Mouse (Mus musculus): ENCODE data around the gene Icmt. TPM values are rescaled to one million over a fixed set of nuclear protein-coding genes. Genes with fewer than 3 reads are reported as not detected.

Icmt gene
- polyA plus RNA-seq, 1 experiment from 2014 or later, result 26.7 TPM

GRCm38 (mm10) chr4:152288398-152288945 lies 8.6 kb upstream of the Icmt start:
- 38% methylated on average over 18 of the region's 18 CpGs for WGBS
- peaks cover 26% of the 10 kb centered on the region for H3K4me1 ChIP-seq
- ATAC-seq (ENCODE audit: insufficient number of reproducible peaks, low FRiP score, low TSS enrichment, low read depth), result no peak

GRCm38 (mm10) chr4:152290385-152290784 lies 6.6 kb upstream of the Icmt start:
- Histone ChIP-seq H3K27ac (replicated peaks) (no peak overlapping the region), H3K4me3 (replicated peaks) (peak overlapping the region; percentile 25), H3K4me2 (replicated peaks) (peak overlapping the region; percentile 44), H3K4me1 (peaks cover 24% of the 10 kb centered on the region), H3K9ac (no peak overlapping the region), H3K9me3 (replicated peaks) (no peaks in the 10 kb centered on the region), H3K36me3 (no peaks in the 10 kb centered on the region), H3K27me3 (peaks cover 90% of the 10 kb centered on the region)
- WGBS, result under 1% methylated on average over 38 of the region's 39 CpGs
- ATAC-seq (ENCODE audit: insufficient number of reproducible peaks, low FRiP score, low TSS enrichment, low read depth), result no peak

More at GRCm38 (mm10) chr4:152288398-152288945, 8.6 kb upstream of the Icmt start:
- Histone ChIP-seq H3K9me3 (replicated peaks) (no peaks in the 10 kb centered on the region), H3K4me3 (replicated peaks) (no peak overlapping the region), H3K4me2 (replicated peaks) (no peak overlapping the region), H3K36me3 (no peaks in the 10 kb centered on the region), H3K9ac (no peak overlapping the region), H3K27me3 (peaks cover 92% of the 10 kb centered on the region), H3K27ac (replicated peaks) (no peak overlapping the region)

- Histone ChIP-seq H3K4me2 (replicated peaks) (peak overlapping the region; percentile 44), H3K9ac (no peak overlapping the region), H3K36me3 (no peaks in the 10 kb centered on the region), H3K4me3 (replicated peaks) (peak overlapping the region; percentile 25; the same call in 1 of the 2 replicates), H3K4me1 (peaks cover 28% of the 10 kb centered on the region), H3K9me3 (replicated peaks) (no peaks in the 10 kb centered on the region), H3K27ac (replicated peaks) (no peak overlapping the region), H3K27me3 (peaks cover 90% of the 10 kb centered on the region)
- 12% methylated on average over 11 of the region's 11 CpGs for whole genome bisulfite sequencing
- no peak for ATAC-seq (ENCODE audit: insufficient number of reproducible peaks, low FRiP score, low TSS enrichment, low read depth)
These were observed 6.0 kb upstream of the Icmt start for GRCm38 (mm10) chr4:152290991-152291390.

DNA sequence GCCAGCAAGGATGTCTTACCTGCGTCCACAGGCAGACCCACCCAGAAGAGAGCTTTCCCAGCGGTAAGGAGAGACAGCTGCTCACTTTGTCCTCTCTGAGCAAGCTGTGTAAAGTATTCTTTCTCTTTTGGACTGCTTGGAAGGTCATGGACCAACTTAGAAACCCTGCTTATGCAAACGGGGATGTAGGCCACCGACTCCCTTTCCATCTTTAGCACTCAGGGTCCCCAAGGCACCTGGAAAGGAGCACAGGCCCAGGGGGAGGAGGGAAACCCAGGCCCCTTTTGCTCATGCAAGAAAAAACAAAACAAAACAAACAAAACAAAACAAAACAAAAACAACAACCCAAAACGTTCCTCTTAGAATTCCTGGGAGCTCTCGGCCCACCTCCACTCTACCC lies 5.5 kb upstream of the Icmt start, which contains the start of gene Hes3:
Hes3 (minus strand) TSS at position 101 of the 400 bp plus-strand sequence.
- WGBS, result 22% methylated on average over 6 of the region's 6 CpGs
- Histone ChIP-seq H3K4me2 (replicated peaks) (peak within 1 kb of the TSS; percentile 44), H3K27me3 (peaks cover 84% of the 10 kb centered on the region), H3K9me3 (replicated peaks) (no peaks in the 10 kb centered on the region), H3K36me3 (no peaks in the 10 kb centered on the region), H3K27ac (replicated peaks) (no peak within 1 kb of the TSS), H3K4me1 (peaks cover 25% of the 10 kb centered on the region), H3K9ac (no peak within 1 kb of the TSS), H3K4me3 (replicated peaks) (peak within 1 kb of the TSS; percentile 25)
- ATAC-seq (ENCODE audit: insufficient number of reproducible peaks, low FRiP score, low TSS enrichment, low read depth), result no peak

- no peak overlapping the region for H3K4me2 ChIP-seq (replicated peaks)
- 27% methylated on average over 12 of the region's 12 CpGs for WGBS
- no peak overlapping the region for H3K9ac ChIP-seq
- no peak overlapping the region for H3K4me3 ChIP-seq (replicated peaks)
- no peak for ATAC-seq (ENCODE audit: insufficient number of reproducible peaks, low FRiP score, low TSS enrichment, low read depth)
- no peaks in the 10 kb centered on the region for H3K36me3 ChIP-seq
- peaks cover 23% of the 10 kb centered on the region for H3K4me1 ChIP-seq
- no peaks in the 10 kb centered on the region for H3K9me3 ChIP-seq (replicated peaks)
- peaks cover 78% of the 10 kb centered on the region for H3K27me3 ChIP-seq
- H3K27ac ChIP-seq (replicated peaks), result no peak overlapping the region
These were observed 4.8 kb upstream of the Icmt start for GRCm38 (mm10) chr4:152292102-152292765.

- Histone ChIP-seq H3K9me3 (replicated peaks) (no peaks in the 10 kb centered on the region), H3K4me1 (peaks cover 39% of the 10 kb centered on the region), H3K27me3 (peaks cover 62% of the 10 kb centered on the region), H3K27ac (replicated peaks) (no peak overlapping the region), H3K4me3 (replicated peaks) (no peak overlapping the region), H3K4me2 (replicated peaks) (no peak overlapping the region), H3K9ac (no peak overlapping the region), H3K36me3 (0 out of 2 replicates have a peak, but pooled peaks cover under 1% of the 10 kb centered on the region)
- ATAC-seq (ENCODE audit: insufficient number of reproducible peaks, low FRiP score, low TSS enrichment, low read depth), result no peak
- 43% methylated on average over 10 of the region's 10 CpGs for WGBS
These were observed 2.7 kb upstream of the Icmt start for GRCm38 (mm10) chr4:152294188-152294929.

GRCm38 (mm10) chr4:152295916-152296315 lies 1.1 kb upstream of the Icmt start:
- Histone ChIP-seq H3K4me3 (replicated peaks) (no peak overlapping the region), H3K9me3 (replicated peaks) (no peaks in the 10 kb centered on the region), H3K36me3 (peaks cover 16% of the 10 kb centered on the region), H3K9ac (no peak overlapping the region), H3K4me2 (replicated peaks) (no peak overlapping the region), H3K27ac (replicated peaks) (0 out of 2 replicates have a peak overlapping the region, but pooled peaks have one; percentile 22), H3K27me3 (peaks cover 48% of the 10 kb centered on the region), H3K4me1 (peaks cover 29% of the 10 kb centered on the region)
- WGBS, result 23% methylated on average over 4 of the region's 4 CpGs
- ATAC-seq (ENCODE audit: insufficient number of reproducible peaks, low FRiP score, low TSS enrichment, low read depth), result no peak

DNA sequence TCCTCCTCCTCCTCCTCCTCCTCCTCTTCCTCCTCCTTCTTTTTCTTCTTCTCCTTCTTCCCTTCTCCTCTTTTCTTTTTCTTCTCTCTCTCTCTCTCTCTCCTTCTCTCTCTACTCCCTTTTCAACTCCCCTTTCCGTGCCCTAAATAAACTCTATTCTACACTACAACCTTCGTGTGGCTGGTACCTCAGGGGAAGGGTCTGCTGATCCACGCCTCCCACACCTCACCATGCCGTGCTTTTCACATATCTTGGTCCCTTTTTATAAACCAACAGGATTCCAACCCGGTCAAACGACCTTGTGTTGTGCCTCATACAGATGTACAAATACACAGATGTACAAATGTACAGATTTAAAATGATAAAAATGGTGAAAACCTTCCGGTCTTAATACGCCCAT lies 656 bp upstream of the Icmt start:
- Histone ChIP-seq H3K4me1 (peaks cover 27% of the 10 kb centered on the region), H3K27me3 (peaks cover 43% of the 10 kb centered on the region), H3K4me3 (replicated peaks) (peak overlapping the region; percentile 97), H3K9ac (peak overlapping the region; percentile 59; the same call in 1 of the 2 replicates), H3K4me2 (replicated peaks) (peak overlapping the region; percentile 93), H3K36me3 (peaks cover 19% of the 10 kb centered on the region), H3K27ac (replicated peaks) (peak overlapping the region; percentile 81; the same call in 1 of the 2 replicates), H3K9me3 (replicated peaks) (no peaks in the 10 kb centered on the region)
- WGBS, result 11% methylated on average over 8 of the region's 8 CpGs
- no peak for ATAC-seq (ENCODE audit: insufficient number of reproducible peaks, low FRiP score, low TSS enrichment, low read depth)

- Histone ChIP-seq H3K36me3 (peaks cover 43% of the 10 kb centered on the region), H3K4me1 (peaks cover 27% of the 10 kb centered on the region), H3K4me3 (replicated peaks) (peak overlapping the region; percentile 97; the same call in 1 of the 2 replicates), H3K27ac (replicated peaks) (no peak overlapping the region), H3K9me3 (replicated peaks) (no peaks in the 10 kb centered on the region), H3K27me3 (peaks cover 19% of the 10 kb centered on the region), H3K4me2 (replicated peaks) (peak overlapping the region; percentile 93), H3K9ac (no peak overlapping the region)
- ATAC-seq (ENCODE audit: insufficient number of reproducible peaks, low FRiP score, low TSS enrichment, low read depth), result no peak
- 71% methylated on average over 14 of the region's 14 CpGs for WGBS
These were observed 1.8 kb downstream of the Icmt start for GRCm38 (mm10) chr4:152298836-152299235.

GRCm38 (mm10) chr4:152300375-152300774 lies 3.3 kb downstream of the Icmt start:
- Histone ChIP-seq H3K4me2 (replicated peaks) (no peak overlapping the region), H3K9me3 (replicated peaks) (no peaks in the 10 kb centered on the region), H3K4me1 (peaks cover 26% of the 10 kb centered on the region), H3K9ac (no peak overlapping the region), H3K27ac (replicated peaks) (no peak overlapping the region), H3K4me3 (replicated peaks) (no peak overlapping the region), H3K36me3 (peaks cover 53% of the 10 kb centered on the region), H3K27me3 (peaks cover 6% of the 10 kb centered on the region; the same call in 1 of the 2 replicates)
- WGBS, result 92% methylated on average over 8 of the region's 8 CpGs
- no peak for ATAC-seq (ENCODE audit: insufficient number of reproducible peaks, low FRiP score, low TSS enrichment, low read depth)

- Histone ChIP-seq H3K36me3 (peaks cover 60% of the 10 kb centered on the region), H3K4me3 (replicated peaks) (no peak overlapping the region), H3K9ac (no peak overlapping the region), H3K27ac (replicated peaks) (no peak overlapping the region), H3K9me3 (replicated peaks) (no peaks in the 10 kb centered on the region), H3K4me2 (replicated peaks) (no peak overlapping the region), H3K4me1 (peaks cover 15% of the 10 kb centered on the region), H3K27me3 (no peaks in the 10 kb centered on the region)
- WGBS, result 75% methylated on average over 11 of the region's 11 CpGs
- no peak for ATAC-seq (ENCODE audit: insufficient number of reproducible peaks, low FRiP score, low TSS enrichment, low read depth)
These were observed 5.0 kb downstream of the Icmt start for GRCm38 (mm10) chr4:152302012-152302411.
